Mouse (Mus musculus): Measurements from ENCODE around the gene Nlrp10.

Nlrp10 gene

GRCm38 (mm10) chr7:108894320-108894719, 35.7 kb downstream of the Nlrp10 start, which contains the start of gene Olfr519:
Gene Olfr519, minus strand, starts transcription at chr7:108894420.
- DNase-seq (ENCODE audit: low read depth, low spot score) = no peak

- no peak for DNase-seq (ENCODE audit: low read depth, low spot score)
These were observed 45.1 kb downstream of the Nlrp10 start, which contains the start of gene Olfr518 for GRCm38 (mm10) chr7:108884906-108885305. Gene Olfr518, minus strand, starts transcription at chr7:108885006.

GRCm38 (mm10) chr7:108872279-108872678, 57.7 kb downstream of the Nlrp10 start, which contains the start of gene Olfr517:
Gene Olfr517, minus strand, starts transcription at chr7:108872379.
- no peak for DNase-seq (ENCODE audit: low read depth, low spot score)
